Mouse (Mus musculus) C2C12 (cell line): Measurements from ENCODE around the gene Zfp882.

ENCODE experiments used
- CTCF ChIP-seq: IDR thresholded peaks from one replicate; pipeline ENCODE4 v1.5.1; 2011; ENCODE audit not compliant: control insufficient read depth, insufficient read depth, insufficient read length
- FOSL1 ChIP-seq: IDR thresholded peaks from one replicate; pipeline ENCODE4 v1.8.0; 2011; ENCODE audit warnings: mild to moderate bottlenecking, low read length; ENCODE audit not compliant: poor library complexity, insufficient read depth, severe bottlenecking
- MAX ChIP-seq: IDR thresholded peaks from one replicate; pipeline ENCODE4 v1.6.1; 2011; ENCODE audit warnings: mild to moderate bottlenecking, control low read depth
- MYOD1 ChIP-seq: IDR thresholded peaks from one replicate; pipeline ENCODE4 v1.6.1; 2011; ENCODE audit warnings: low read depth; ENCODE audit not compliant: control insufficient read depth, insufficient read length
- MYOG ChIP-seq: IDR thresholded peaks from one replicate; pipeline ENCODE4 v1.6.1; 2011; ENCODE audit not compliant: control insufficient read depth, insufficient read length; ENCODE audit errors: extremely low read depth
- USF1 ChIP-seq: IDR thresholded peaks from one replicate; pipeline ENCODE4 v1.6.1; 2011; ENCODE audit warnings: low read depth, mild to moderate bottlenecking, control low read depth, moderate library complexity

DNA sequence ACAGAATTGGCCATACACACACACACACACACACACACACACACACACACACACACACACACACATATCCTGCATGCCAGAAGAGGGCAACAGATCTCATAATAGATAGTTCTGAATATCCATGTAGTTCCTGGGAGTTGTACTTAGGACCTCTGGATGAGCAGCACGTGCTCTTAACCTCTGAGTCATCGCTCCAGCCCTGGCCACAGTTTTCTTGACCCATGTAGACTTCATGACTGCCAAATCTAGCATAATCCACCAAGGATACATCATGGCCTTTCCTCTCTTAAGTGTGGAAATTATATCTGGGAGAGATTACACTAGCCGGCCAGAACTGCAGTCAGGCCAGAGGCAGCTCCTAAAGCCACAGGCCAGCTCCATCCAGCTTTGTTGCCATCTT lies 18.1 kb downstream of the Zfp882 start:
- TF ChIP-seq CTCF = no peak
- TF ChIP-seq USF1 = peak; percentile 14
- TF ChIP-seq MYOG = no peak
- TF ChIP-seq MYOD1 = no peak
- no peak for TF ChIP-seq MAX
- TF ChIP-seq FOSL1 = no peak
